Mouse (Mus musculus) heart, embryonic 15.5 days (tissue): Measurements from ENCODE around the gene Hist1h2bm. TPM values are rescaled to one million over a fixed set of nuclear protein-coding genes. Genes with fewer than 3 reads are reported as not detected.
"Not testable (repeated sequence)": the region's sequence is repeated elsewhere in the genome, so short reads cannot be mapped to it uniquely, and the experiment has no call there.

ENCODE experiments used
- ATAC-seq: fragments of 200-750 bp; cut with Nextera tagmentation; replicated peaks from 2 replicates; pipeline ENCODE4 v1.8.0; 2017; ENCODE audit warnings: low read depth, moderate TSS enrichment; ENCODE audit not compliant: insufficient number of reproducible peaks, insufficient read depth, low FRiP score
- H3K27ac ChIP-seq: fragments of 300-500 bp; sonication (generic); 2 replicates; pipeline ENCODE4 v1.5.1; 2015; ENCODE audit warnings: mild to moderate bottlenecking, inconsistent platforms
- H3K27me3 ChIP-seq: fragments of 300-500 bp; sonication (generic); 2 replicates; pipeline ENCODE4 v1.6.1; 2015; ENCODE audit warnings: inconsistent platforms
- H3K36me3 ChIP-seq: fragments of 300-500 bp; sonication (generic); 2 replicates; pipeline ENCODE4 v1.6.1; 2015; ENCODE audit warnings: mild to moderate bottlenecking, inconsistent platforms
- H3K4me1 ChIP-seq: fragments of 300-500 bp; sonication (generic); replicated peaks from 2 replicates; pipeline ENCODE4 v1.6.1; 2015; ENCODE audit warnings: inconsistent platforms
- H3K4me2 ChIP-seq: fragments of 300-500 bp; sonication (generic); 2 replicates; pipeline ENCODE4 v1.6.1; 2015; ENCODE audit warnings: inconsistent platforms, mild to moderate bottlenecking, moderate library complexity
- H3K4me3 ChIP-seq: fragments of 300-500 bp; sonication (generic); 2 replicates; pipeline ENCODE4 v1.5.1; 2015; ENCODE audit warnings: mild to moderate bottlenecking, inconsistent platforms
- H3K9ac ChIP-seq: fragments of 300-500 bp; sonication (generic); 2 replicates; pipeline ENCODE4 v1.6.1; 2015; ENCODE audit warnings: mild to moderate bottlenecking, inconsistent platforms
- H3K9me3 ChIP-seq: fragments of 300-500 bp; sonication (generic); replicated peaks from 2 replicates; pipeline ENCODE4 v1.6.1; 2016; ENCODE audit warnings: inconsistent platforms
- WGBS: fragments of 180-500 bp; shearing (Covaris S2); methylation state at CpG from one replicate; pipeline ENCODE4 v1.1.7; 2015; ENCODE audit warnings: mixed read lengths; 5-methylcytosine and 5-hydroxymethylcytosine counted together
- polyA plus RNA-seq: library from polyadenylated mRNA; unstranded; fragments of >200 nt; fragmentation: Nextera tagmentation; extraction: Ambion mirVana; gene quantifications from 2 replicates; pipeline ENCODE4 v1.2.1, GENCODE M21; 2015

Hist1h2bm gene
- polyA plus RNA-seq, 1 experiment from 2014 or later = 1.3 TPM

- Histone ChIP-seq H3K27ac (peak overlapping the region; percentile 94), H3K4me2 (peak overlapping the region; percentile 81), H3K4me3 (peak overlapping the region; percentile 56), H3K4me1 (peaks cover 10% of the 10 kb centered on the region), H3K9me3 (no peaks in the 10 kb centered on the region), H3K27me3 (no peaks in the 10 kb centered on the region), H3K9ac (peak overlapping the region; percentile 64), H3K36me3 (no peaks in the 10 kb centered on the region)
- under 1% methylated on average over 21 of the region's 21 CpGs for WGBS
- peak; percentile 71 for ATAC-seq
Measured at GRCm38 (mm10) chr13:21734010-21734905, 12.4 kb downstream of the Hist1h2bm start.

DNA sequence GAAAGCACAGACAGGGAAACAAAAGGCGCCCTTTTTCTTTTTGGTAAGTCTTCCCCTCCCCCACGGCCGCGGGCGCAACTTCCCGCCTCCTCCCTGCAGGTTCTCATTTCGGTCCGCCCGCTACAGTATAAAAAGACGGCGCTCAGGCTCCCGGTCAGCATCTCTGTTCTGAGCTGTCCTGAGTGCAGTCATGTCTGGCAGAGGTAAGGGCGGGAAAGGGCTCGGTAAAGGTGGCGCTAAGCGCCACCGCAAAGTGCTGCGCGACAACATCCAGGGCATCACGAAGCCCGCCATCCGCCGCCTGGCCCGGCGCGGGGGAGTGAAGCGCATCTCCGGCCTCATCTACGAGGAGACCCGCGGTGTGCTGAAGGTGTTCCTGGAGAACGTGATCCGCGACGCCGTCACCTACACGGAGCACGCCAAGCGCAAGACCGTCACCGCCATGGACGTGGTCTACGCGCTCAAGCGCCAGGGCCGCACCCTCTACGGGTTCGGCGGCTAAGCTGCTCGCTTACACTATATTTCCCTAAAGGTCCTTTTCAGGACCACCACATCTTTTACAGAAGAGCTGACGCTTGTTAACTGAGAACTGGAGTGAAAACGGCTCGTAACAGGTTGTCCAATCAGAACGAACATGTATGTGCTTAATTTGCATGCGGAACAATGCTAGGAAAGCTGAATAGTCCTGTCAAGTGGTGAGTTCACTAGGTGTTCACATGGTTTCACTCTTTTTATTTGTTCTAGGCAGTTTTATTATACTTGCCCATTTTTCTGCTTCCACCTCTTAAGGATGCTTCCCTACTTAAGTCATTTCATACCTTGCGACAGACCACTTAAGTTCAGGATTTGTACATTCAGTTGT lies 13.3 kb downstream of the Hist1h2bm start, which contains the start of gene Hist1h4j:
Hist1h4j (plus strand) TSS at position 159 of the 862 bp plus-strand sequence.
- H3K4me2 ChIP-seq = peak within 1 kb of the TSS; percentile 81
- peak within 1 kb of the TSS; percentile 56 for H3K4me3 ChIP-seq
- ATAC-seq = peak; percentile 90
- not testable (repeated sequence) for H3K4me1 ChIP-seq, H3K27me3 ChIP-seq, H3K9me3 ChIP-seq, H3K36me3 ChIP-seq
- H3K9ac ChIP-seq = peak within 1 kb of the TSS; percentile 64
- WGBS = under 1% methylated on average over 46 of the region's 56 CpGs
- peak within 1 kb of the TSS; percentile 94 for H3K27ac ChIP-seq

GRCm38 (mm10) chr13:21745006-21745405 lies 23.2 kb downstream of the Hist1h2bm start:
- no peaks in the 10 kb centered on the region for H3K27me3 ChIP-seq
- H3K27ac ChIP-seq = no peak overlapping the region
- WGBS = 60% methylated on average over 1 of the region's 1 CpGs
- no peaks in the 10 kb centered on the region for H3K9me3 ChIP-seq
- no peaks in the 10 kb centered on the region for H3K36me3 ChIP-seq
- ATAC-seq = no peak
- no peak overlapping the region for H3K4me3 ChIP-seq
- peaks cover 11% of the 10 kb centered on the region for H3K4me1 ChIP-seq
- no peak overlapping the region for H3K9ac ChIP-seq
- no peak overlapping the region for H3K4me2 ChIP-seq

DNA sequence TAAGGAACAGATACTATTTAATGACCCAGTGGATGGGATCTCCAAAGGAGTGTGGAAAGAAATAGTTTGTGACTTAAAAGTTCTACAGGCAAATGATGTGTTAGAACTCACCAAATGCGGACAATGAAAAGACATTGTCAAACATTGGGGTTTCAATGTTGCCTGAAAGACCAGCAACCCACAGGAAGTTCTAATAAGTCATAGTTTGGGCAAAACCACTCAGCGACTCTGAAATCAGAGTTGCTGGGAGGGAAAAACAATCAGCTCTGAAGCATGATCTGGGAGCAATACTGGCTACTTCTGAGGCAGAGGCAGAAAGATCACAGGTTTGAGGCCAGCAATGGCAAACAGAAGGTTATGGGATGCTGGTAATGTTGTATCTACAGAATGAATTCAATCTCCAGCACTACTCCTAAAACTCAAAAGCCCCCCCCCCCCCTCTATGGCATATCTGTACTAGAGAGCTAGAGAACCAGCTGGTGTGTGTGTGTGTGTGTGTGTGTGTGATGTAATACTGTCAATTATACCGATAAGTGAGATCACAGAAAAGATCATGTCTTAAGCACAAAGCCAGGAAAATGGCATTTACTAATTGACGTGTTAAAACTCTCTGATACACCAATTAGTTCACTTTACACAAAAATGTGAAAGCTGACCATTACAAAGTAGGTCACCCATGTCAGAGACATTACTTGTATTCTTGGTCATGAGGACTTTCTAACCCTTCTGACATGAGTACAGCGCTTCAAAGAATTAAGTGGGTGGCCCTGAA lies 27.7 kb downstream of the Hist1h2bm start:
- WGBS = 7% methylated on average over 5 of the region's 5 CpGs
- H3K9ac ChIP-seq = peak overlapping the region; percentile 57
- H3K27me3 ChIP-seq = no peaks in the 10 kb centered on the region
- no peaks in the 10 kb centered on the region for H3K36me3 ChIP-seq
- H3K9me3 ChIP-seq = no peaks in the 10 kb centered on the region
- H3K27ac ChIP-seq = peak overlapping the region; percentile 89
- ATAC-seq = no peak
- H3K4me1 ChIP-seq = peaks cover 25% of the 10 kb centered on the region
- peak overlapping the region; percentile 67 for H3K4me2 ChIP-seq
- H3K4me3 ChIP-seq = peak overlapping the region; percentile 53

GRCm38 (mm10) chr13:21750159-21751017 lies 28.5 kb downstream of the Hist1h2bm start, which contains the start of gene Hist1h4k:
Gene Hist1h4k, minus strand, starts transcription at chr13:21750505.
- H3K36me3 ChIP-seq, H3K9me3 ChIP-seq, H3K27me3 ChIP-seq: not testable (repeated sequence)
- Histone ChIP-seq H3K4me2 (peak within 1 kb of the TSS; percentile 67), H3K4me1 (peaks cover 28% of the 10 kb centered on the region), H3K4me3 (peak within 1 kb of the TSS; percentile 53), H3K27ac (peak within 1 kb of the TSS; percentile 92), H3K9ac (peak within 1 kb of the TSS; percentile 61)
- ATAC-seq = peak; percentile 70
- WGBS = under 1% methylated on average over 49 of the region's 56 CpGs

DNA sequence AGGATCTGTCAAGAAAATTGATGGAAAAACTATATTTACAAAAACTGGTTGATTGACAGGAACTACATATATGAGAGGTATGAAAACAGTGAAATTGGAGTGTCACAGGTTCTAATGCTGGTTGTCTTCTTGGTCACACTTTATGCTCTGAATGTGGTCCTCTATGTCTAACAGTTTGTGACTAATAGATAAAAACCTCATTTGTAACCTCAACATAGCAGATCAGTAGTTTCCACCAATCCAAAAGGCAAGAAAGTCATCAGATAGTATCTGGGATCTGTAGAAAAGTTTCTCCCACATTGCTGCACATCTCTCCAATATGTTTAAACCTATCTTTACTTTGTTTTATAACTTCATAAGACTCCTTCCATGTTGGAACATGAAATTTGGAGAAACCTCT lies 29.6 kb downstream of the Hist1h2bm start:
- Histone ChIP-seq H3K4me2 (no peak overlapping the region), H3K9me3 (no peaks in the 10 kb centered on the region), H3K36me3 (no peaks in the 10 kb centered on the region), H3K27me3 (no peaks in the 10 kb centered on the region), H3K4me3 (no peak overlapping the region), H3K4me1 (peaks cover 32% of the 10 kb centered on the region), H3K9ac (no peak overlapping the region), H3K27ac (peak overlapping the region; percentile 92)
- no peak for ATAC-seq

GRCm38 (mm10) chr13:21751827-21752226 lies 30.0 kb downstream of the Hist1h2bm start:
- H3K9ac ChIP-seq = no peak overlapping the region
- H3K4me1 ChIP-seq = peaks cover 32% of the 10 kb centered on the region
- H3K27me3 ChIP-seq = no peaks in the 10 kb centered on the region
- ATAC-seq = no peak
- H3K27ac ChIP-seq = peak overlapping the region; percentile 92
- no peaks in the 10 kb centered on the region for H3K9me3 ChIP-seq
- WGBS = 35% methylated on average over 3 of the region's 3 CpGs
- H3K4me2 ChIP-seq = peak overlapping the region; percentile 74; the same call in 1 of the 2 replicates
- no peaks in the 10 kb centered on the region for H3K36me3 ChIP-seq
- no peak overlapping the region for H3K4me3 ChIP-seq

- H3K4me3 ChIP-seq = no peak overlapping the region
- no peak for ATAC-seq
- no peaks in the 10 kb centered on the region for H3K27me3 ChIP-seq
- H3K9ac ChIP-seq = peak overlapping the region; percentile 14; the same call in 1 of the 2 replicates
- H3K4me2 ChIP-seq = peak overlapping the region; percentile 74
- H3K36me3 ChIP-seq = no peaks in the 10 kb centered on the region
- H3K9me3 ChIP-seq = no peaks in the 10 kb centered on the region
- peaks cover 31% of the 10 kb centered on the region for H3K4me1 ChIP-seq
- WGBS = 32% methylated on average over 3 of the region's 3 CpGs
- peak overlapping the region; percentile 92 for H3K27ac ChIP-seq
Measured at GRCm38 (mm10) chr13:21752356-21752755, 30.5 kb downstream of the Hist1h2bm start.

DNA sequence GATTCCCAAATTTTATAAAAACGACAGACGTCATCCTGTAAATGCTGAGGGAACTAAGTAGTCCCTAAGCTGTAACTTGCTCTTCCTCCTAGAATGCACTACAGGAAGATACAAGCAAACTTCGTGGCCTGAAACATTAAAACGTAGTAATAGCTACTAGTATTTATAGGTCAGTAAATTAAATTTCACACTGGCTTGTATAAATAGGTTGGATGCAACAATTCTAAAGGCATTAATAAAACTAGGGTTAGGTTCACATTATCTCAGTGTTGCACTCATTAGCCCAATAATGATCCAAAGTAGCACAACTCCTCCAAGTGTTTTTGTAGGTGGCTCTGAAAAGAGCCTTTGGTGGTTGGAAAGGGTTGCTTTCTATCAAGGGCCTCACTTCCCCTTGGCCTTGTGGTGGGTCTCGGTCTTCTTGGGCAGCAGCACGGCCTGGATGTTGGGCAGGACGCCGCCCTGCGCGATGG lies 31.2 kb downstream of the Hist1h2bm start:
- Histone ChIP-seq H3K4me2 (peak overlapping the region; percentile 74), H3K27ac (peak overlapping the region; percentile 92), H3K27me3 (no peaks in the 10 kb centered on the region), H3K36me3 (no peaks in the 10 kb centered on the region), H3K9me3 (no peaks in the 10 kb centered on the region), H3K4me3 (peak overlapping the region; percentile 55), H3K9ac (peak overlapping the region; percentile 60), H3K4me1 (peaks cover 27% of the 10 kb centered on the region)
- ATAC-seq = 0 out of 2 replicates have a peak, but pooled peaks have one; percentile 15
- WGBS = 2% methylated on average over 10 of the region's 10 CpGs
